Mouse (Mus musculus) adrenal gland, postnatal 4 days (tissue): ENCODE data around the gene Layn. TPM values are rescaled to one million over a fixed set of nuclear protein-coding genes. Genes with fewer than 3 reads are reported as not detected.

Experiments
- DNase-seq, 2 experiments: peaks; one replicate each; pipeline ENCODE4 v3.0.0; 2021 to 2022; ENCODE audit warnings: low spot score in 2 of 2, mixed read lengths in 2 of 2
- long read RNA-seq, 2 experiments: library from polyadenylated mRNA; stranded (forward); transcript quantifications; one replicate each; pipeline ENCODE4 v2.0.0; 2021
- total RNA-seq, 2 experiments: library from RNA; stranded (reverse); gene quantifications; 2 replicates each; pipeline ENCODE4 v1.2.3; 2021

Layn gene
- total RNA-seq: 10 to 100 TPM in 1 of 2 experiments, 1 to 10 TPM in 1; 7.7 to 10.4 TPM
- long read RNA-seq, experiment 1, partial matches to known transcripts: 0 of 4 reads
- long read RNA-seq, experiment 1, other reads (novel, unspliced or antisense): 3 of 4 reads
- long read RNA-seq, experiment 2, partial matches to known transcripts: 2 of 4 reads
- long read RNA-seq, experiment 2, other reads (novel, unspliced or antisense): 1 of 4 reads

- DNase-seq: peak; percentile 27 to 62
Observed at GRCm38 (mm10) chr9:51076979-51077315, at the start of gene Layn. Gene Layn (minus strand): TSS chr9:51077094.

- DNase-seq: no peak
Observed at GRCm38 (mm10) chr9:51114767-51115166, 37.9 kb upstream of the Layn start.

- DNase-seq: no peak
Observed at GRCm38 (mm10) chr9:51105751-51106150, 28.9 kb upstream of the Layn start.

- peak; percentile 32 to 36 for DNase-seq
Observed at GRCm38 (mm10) chr9:51103808-51104514, 27.1 kb upstream of the Layn start.

- DNase-seq: peak; percentile 24 to 34
Observed at GRCm38 (mm10) chr9:51102963-51103807, 26.3 kb upstream of the Layn start.

- DNase-seq: peak; percentile 26 to 39
Observed at GRCm38 (mm10) chr9:51101756-51102425, 25.0 kb upstream of the Layn start, which contains the start of gene 4833427G06Rik. Gene 4833427G06Rik (minus strand): TSS chr9:51102078.

GRCm38 (mm10) chr9:51096306-51096705 is 19.4 kb upstream of the Layn start:
- DNase-seq: no peak

- no peak for DNase-seq
Observed at GRCm38 (mm10) chr9:51093697-51094096, 16.8 kb upstream of the Layn start.

GRCm38 (mm10) chr9:51081614-51082013 is 4.7 kb upstream of the Layn start:
- DNase-seq: no peak

GRCm38 (mm10) chr9:51076300-51076978 is 455 bp downstream of the Layn start:
- DNase-seq: no peak

- DNase-seq: no peak
Observed at GRCm38 (mm10) chr9:51075780-51076179, 1.1 kb downstream of the Layn start.

GRCm38 (mm10) chr9:51070801-51071200 is 6.1 kb downstream of the Layn start:
- DNase-seq: no peak

GRCm38 (mm10) chr9:51068202-51068601 is 8.7 kb downstream of the Layn start:
- DNase-seq: no peak

- no peak for DNase-seq
Observed at GRCm38 (mm10) chr9:51060601-51061000, 16.3 kb downstream of the Layn start, which contains the start of gene Btg4. Gene Btg4 (plus strand): TSS chr9:51060901.

GRCm38 (mm10) chr9:51058951-51059521 is 17.9 kb downstream of the Layn start:
- no peak for DNase-seq

- no peak for DNase-seq
Observed at GRCm38 (mm10) chr9:51056360-51057324, 20.3 kb downstream of the Layn start.

- DNase-seq: no peak
Observed at GRCm38 (mm10) chr9:51052180-51052579, 24.7 kb downstream of the Layn start.

GRCm38 (mm10) chr9:51042136-51042535 is 34.8 kb downstream of the Layn start:
- DNase-seq: no peak

GRCm38 (mm10) chr9:51041491-51041980 is 35.4 kb downstream of the Layn start:
- no peak for DNase-seq
